Mouse (Mus musculus) ES-Bruce4 (cell line): ENCODE results near the gene Hcst.

Experiments
- CTCF ChIP-seq: IDR thresholded peaks from one replicate; pipeline ENCODE4 v1.8.1; 2011; ENCODE audit warnings: low read depth, low read length
- EP300 ChIP-seq: IDR thresholded peaks from 2 replicates; pipeline ENCODE4 v1.6.1; 2011; ENCODE audit warnings: low read depth, low read length; ENCODE audit not compliant: insufficient read depth
- POLR2A ChIP-seq: IDR thresholded peaks from one replicate; pipeline ENCODE4 v1.8.1; 2011; ENCODE audit warnings: low read length; ENCODE audit not compliant: insufficient read depth

GRCm38 (mm10) chr7:30456911-30457628 lies 37.4 kb upstream of the Hcst start:
- TF ChIP-seq CTCF (no peak), POLR2A (no peak), EP300 (no peak)
